Mouse (Mus musculus) liver, embryonic 14.5 days (tissue): ENCODE measurements around the gene Smg8. TPM values are rescaled to one million over a fixed set of nuclear protein-coding genes. Genes with fewer than 3 reads are reported as not detected.

Experiments
- ATAC-seq: fragments of 200-750 bp; cut with Nextera tagmentation; 2 replicates; pipeline ENCODE4 v1.8.0; 2017; ENCODE audit warnings: moderate number of reproducible peaks, mild to moderate bottlenecking, moderate library complexity; ENCODE audit not compliant: insufficient read depth
- DNase-seq, 3 experiments: peaks; one replicate each; pipeline ENCODE4 v3.0.0-alpha.2; 2012 to 2013; ENCODE audit warnings: low read depth in 3 of 3, low spot score in 3 of 3
- H3K27ac ChIP-seq: fragments of 300-500 bp; sonication (generic); 2 replicates; pipeline ENCODE4 v1.5.1; 2014; ENCODE audit warnings: moderate library complexity, mild to moderate bottlenecking, control low read depth, inconsistent platforms
- H3K27me3 ChIP-seq: fragments of 300-500 bp; sonication (generic); 2 replicates; pipeline ENCODE4 v1.6.1; 2014; ENCODE audit warnings: mild to moderate bottlenecking, low read length, moderate library complexity; ENCODE audit not compliant: control insufficient read depth, insufficient read depth
- H3K36me3 ChIP-seq: fragments of 300-500 bp; sonication (generic); replicated peaks from 2 replicates; pipeline ENCODE4 v1.6.1; 2014; ENCODE audit warnings: low read depth; ENCODE audit not compliant: control insufficient read depth, insufficient read depth
- H3K4me1 ChIP-seq, 2 experiments: fragments of 200-500 bp in 1 of 2; fragments of 300-500 bp in 1 of 2; sonication (generic) in 1 of 2; replicated peaks; 2 replicates each; pipeline ENCODE4 v1.6.1; 2012 to 2014; ENCODE audit warnings: antibody characterized with exemption in 1 of 2, inconsistent platforms in 1 of 2, low read length in 1 of 2; ENCODE audit not compliant: control insufficient read depth in 2 of 2, insufficient read depth in 2 of 2
- H3K4me2 ChIP-seq: fragments of 300-500 bp; sonication (generic); 2 replicates; pipeline ENCODE4 v1.6.1; 2014; ENCODE audit warnings: low read depth, mild to moderate bottlenecking, control low read depth, moderate library complexity
- H3K4me3 ChIP-seq, 2 experiments: fragments of 200-500 bp in 1 of 2; fragments of 300-500 bp in 1 of 2; sonication (generic) in 1 of 2; 2 replicates each; pipeline ENCODE4 v1.5.1; 2012 to 2014; ENCODE audit warnings: low read depth in 2 of 2, low read length in 2 of 2, mild to moderate bottlenecking in 2 of 2, control low read depth in 1 of 2, inconsistent platforms in 1 of 2, moderate library complexity in 1 of 2; ENCODE audit not compliant: insufficient read depth in 1 of 2
- H3K9ac ChIP-seq: fragments of 300-500 bp; sonication (generic); replicated peaks from 2 replicates; pipeline ENCODE4 v1.6.1; 2014; ENCODE audit warnings: mild to moderate bottlenecking, control low read depth, moderate library complexity
- H3K9me3 ChIP-seq: fragments of 300-500 bp; sonication (generic); 2 replicates; pipeline ENCODE4 v1.6.1; 2016; ENCODE audit warnings: low read length, mixed read lengths; ENCODE audit not compliant: control insufficient read depth
- CTCF ChIP-seq: IDR thresholded peaks from 2 replicates; pipeline ENCODE4 v1.5.1; 2016; ENCODE audit warnings: antibody characterized with exemption, low read depth, control low read depth
- EP300 ChIP-seq: IDR thresholded peaks from 2 replicates; pipeline ENCODE4 v1.6.1; 2016; ENCODE audit warnings: antibody characterized with exemption, low read depth
- WGBS: fragments of 180-500 bp; shearing (Covaris S2); extraction: QIAGEN DNeasy Blood & Tissue Kit; methylation state at CpG from one replicate; pipeline ENCODE4 v1.1.7; 2014; ENCODE audit not compliant: insufficient replicate concordance; 5-methylcytosine and 5-hydroxymethylcytosine counted together
- polyA plus RNA-seq, 2 experiments: library from polyadenylated mRNA; depleted of rRNA in 1 of 2; stranded (reverse) in 1 of 2; unstranded in 1 of 2; fragments of >200 nt; fragmentation: Nextera tagmentation in 1 of 2; extraction: Ambion mirVana in 1 of 2; gene quantifications; 2 replicates each; pipeline versions ENCODE4 v1.2.1 to v1.2.3; 2012 to 2014

Gene Smg8
- polyA plus RNA-seq, 2 experiments = 6.2 to 7.3 TPM

DNA sequence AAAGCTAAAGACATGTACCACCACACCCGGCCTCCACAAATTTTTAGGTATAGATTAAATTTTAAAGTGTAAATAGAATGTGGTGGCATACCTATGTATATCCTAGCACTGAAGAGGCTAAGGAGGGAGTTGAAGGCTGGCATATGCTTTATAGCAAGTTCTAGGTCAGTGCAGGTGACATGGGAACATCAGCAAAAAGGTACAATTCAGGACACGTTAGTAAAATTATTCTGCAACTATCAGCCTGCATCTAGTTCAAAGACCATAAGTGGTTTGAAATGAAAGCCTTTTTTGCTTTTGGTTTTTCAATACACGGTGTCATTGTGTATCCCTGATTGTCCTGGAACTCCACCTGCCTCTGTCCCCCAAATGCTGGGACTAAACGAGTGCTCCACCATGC, 39.0 kb upstream of the Smg8 start:
- 0 out of 2 replicates have a peak overlapping the region, but pooled peaks have one; percentile 24 for H3K9ac ChIP-seq

DNA sequence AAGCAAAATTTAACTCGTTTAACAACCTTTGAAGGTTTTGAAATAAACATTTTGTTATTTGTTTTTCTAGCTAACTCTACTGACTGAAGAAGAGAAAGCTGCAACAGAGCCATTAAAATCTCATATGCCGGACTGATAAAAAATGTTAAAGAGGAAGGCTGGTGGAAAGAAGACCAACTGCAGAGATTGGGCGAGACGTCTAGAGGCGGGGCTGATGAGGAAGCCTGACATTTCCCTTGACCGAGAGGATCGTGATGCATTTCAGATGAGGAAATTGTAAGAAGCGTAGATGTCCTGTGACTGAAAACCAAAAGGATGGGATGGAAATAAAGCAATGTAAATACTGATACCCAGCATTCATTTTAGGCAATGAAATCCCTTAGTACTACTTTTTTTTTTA, 35.3 kb upstream of the Smg8 start:
- WGBS = 69% methylated on average over 8 of the region's 8 CpGs
- no peak overlapping the region for H3K27ac ChIP-seq
- DNase-seq (no peak), ATAC-seq (no peak)
- H3K4me3 ChIP-seq = no peak overlapping the region
- H3K4me2 ChIP-seq = no peak overlapping the region
- H3K27me3 ChIP-seq = no peaks in the 10 kb centered on the region
- H3K36me3 ChIP-seq = peaks cover 58% of the 10 kb centered on the region
- TF ChIP-seq EP300 = no peak
- TF ChIP-seq CTCF = no peak
- 0 out of 4 replicates have a peak, but pooled peaks cover 0 to 6% of the 10 kb centered on the region in 2 experiments for H3K4me1 ChIP-seq
- no peak overlapping the region for H3K9ac ChIP-seq
- H3K9me3 ChIP-seq = no peaks in the 10 kb centered on the region

More for the DNA sequence above, 39.0 kb upstream of the Smg8 start:
- Histone ChIP-seq H3K27me3 (no peaks in the 10 kb centered on the region), H3K4me2 (peak overlapping the region; percentile 79), H3K27ac (no peak overlapping the region), H3K9me3 (no peaks in the 10 kb centered on the region), H3K4me1 (peaks cover 5 to 13% of the 10 kb centered on the region in 2 experiments; a peak in 3 of 4 replicates), H3K36me3 (peaks cover 35% of the 10 kb centered on the region), H3K4me3 (no peak overlapping the region)
- no peak for DNase-seq
- ATAC-seq = no peak
- WGBS = 53% methylated on average over 4 of the region's 4 CpGs
- TF ChIP-seq EP300 (no peak), CTCF (no peak)

DNA sequence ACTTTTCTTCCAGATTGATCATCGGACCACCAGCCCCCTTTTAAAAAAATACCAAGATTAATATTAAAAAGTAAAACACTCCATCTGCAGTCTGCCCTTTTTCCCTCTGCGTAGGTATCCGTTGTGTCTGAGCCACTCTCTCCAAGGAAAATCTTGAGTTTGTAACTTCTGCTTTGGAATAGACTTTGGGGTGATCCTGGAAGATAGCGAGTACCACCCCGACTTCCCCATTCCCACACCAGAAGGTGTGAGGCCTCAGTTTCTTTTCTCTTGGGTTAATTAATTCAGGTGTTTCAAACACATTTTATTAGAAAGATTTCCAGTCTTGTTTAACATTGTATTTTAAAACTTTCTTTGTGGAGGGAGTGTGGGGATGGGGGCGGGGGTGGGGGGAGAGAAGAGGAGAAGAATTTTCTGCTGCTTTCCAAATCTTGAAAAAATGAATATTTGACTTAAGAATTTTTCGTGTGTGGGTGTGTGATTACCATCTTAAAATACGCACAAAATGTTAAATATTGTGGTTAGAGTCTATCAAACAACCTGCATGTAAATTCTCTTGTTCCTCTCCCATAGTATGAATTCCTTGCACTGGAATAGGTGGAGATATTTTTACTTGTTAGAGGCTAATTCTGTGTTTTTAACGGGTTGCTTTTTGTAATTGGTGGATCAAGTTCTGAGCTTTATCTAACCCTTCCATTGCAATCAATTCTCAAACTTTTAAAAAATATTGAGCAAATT, 23.8 kb upstream of the Smg8 start:
- Histone ChIP-seq H3K27me3 (no peaks in the 10 kb centered on the region), H3K9ac (peak overlapping the region; percentile 96), H3K9me3 (no peaks in the 10 kb centered on the region), H3K4me3 (peak overlapping the region; percentile 86 to 100), H3K36me3 (peaks cover 46% of the 10 kb centered on the region), H3K4me1 (peaks cover 1 to 4% of the 10 kb centered on the region in 2 experiments; a peak in 3 of 4 replicates), H3K4me2 (peak overlapping the region; percentile 84), H3K27ac (peak overlapping the region; percentile 86)
- DNase-seq (no peak), ATAC-seq (no peak)
- TF ChIP-seq CTCF (no peak), EP300 (no peak)
- 5% methylated on average over 9 of the region's 9 CpGs for WGBS

DNA sequence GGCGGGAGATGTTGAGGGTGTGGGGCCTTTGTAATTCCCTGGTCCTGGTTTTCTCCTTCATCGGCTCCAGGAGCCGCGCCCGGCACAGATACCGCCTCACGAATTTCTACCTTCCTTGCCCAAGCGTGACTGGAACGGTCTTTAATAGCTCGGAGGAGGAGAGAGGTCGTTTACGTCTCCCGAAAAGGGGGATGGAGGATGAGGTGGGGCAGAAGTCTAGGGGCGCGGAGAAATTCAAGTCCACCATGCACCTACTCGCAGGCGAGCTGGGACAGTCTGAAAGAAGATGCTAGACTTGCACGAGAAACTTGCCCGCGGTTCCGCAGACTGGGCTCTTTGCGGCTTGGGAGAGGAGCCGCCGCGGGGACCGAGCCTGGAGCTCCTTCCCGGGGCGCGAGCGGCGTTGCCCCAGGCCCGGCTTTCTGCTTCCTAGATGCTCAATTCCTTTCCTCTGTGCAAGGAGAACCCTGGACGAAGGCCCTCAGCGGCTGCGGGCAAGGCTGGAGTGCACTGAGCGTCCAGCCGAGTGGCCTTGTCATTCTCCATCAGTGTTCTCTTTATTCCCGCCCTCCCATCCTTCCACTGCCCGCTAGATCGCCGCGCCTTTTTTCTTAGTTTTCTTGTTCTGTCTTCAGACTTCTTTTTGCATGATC, 23.1 kb upstream of the Smg8 start:
- no peak for TF ChIP-seq EP300
- no peak for TF ChIP-seq CTCF
- ATAC-seq (no peak), DNase-seq (peak in 1 of 3 experiments; percentile 24)
- Histone ChIP-seq H3K9ac (peak overlapping the region; percentile 96), H3K27me3 (no peaks in the 10 kb centered on the region), H3K9me3 (no peaks in the 10 kb centered on the region), H3K36me3 (peaks cover 46% of the 10 kb centered on the region), H3K27ac (peak overlapping the region; percentile 86), H3K4me3 (peak overlapping the region; percentile 86 to 100), H3K4me1 (peaks cover 1 to 4% of the 10 kb centered on the region in 2 experiments; a peak in 3 of 4 replicates), H3K4me2 (peak overlapping the region; percentile 84)
- WGBS = 1% methylated on average over 42 of the region's 42 CpGs

DNA sequence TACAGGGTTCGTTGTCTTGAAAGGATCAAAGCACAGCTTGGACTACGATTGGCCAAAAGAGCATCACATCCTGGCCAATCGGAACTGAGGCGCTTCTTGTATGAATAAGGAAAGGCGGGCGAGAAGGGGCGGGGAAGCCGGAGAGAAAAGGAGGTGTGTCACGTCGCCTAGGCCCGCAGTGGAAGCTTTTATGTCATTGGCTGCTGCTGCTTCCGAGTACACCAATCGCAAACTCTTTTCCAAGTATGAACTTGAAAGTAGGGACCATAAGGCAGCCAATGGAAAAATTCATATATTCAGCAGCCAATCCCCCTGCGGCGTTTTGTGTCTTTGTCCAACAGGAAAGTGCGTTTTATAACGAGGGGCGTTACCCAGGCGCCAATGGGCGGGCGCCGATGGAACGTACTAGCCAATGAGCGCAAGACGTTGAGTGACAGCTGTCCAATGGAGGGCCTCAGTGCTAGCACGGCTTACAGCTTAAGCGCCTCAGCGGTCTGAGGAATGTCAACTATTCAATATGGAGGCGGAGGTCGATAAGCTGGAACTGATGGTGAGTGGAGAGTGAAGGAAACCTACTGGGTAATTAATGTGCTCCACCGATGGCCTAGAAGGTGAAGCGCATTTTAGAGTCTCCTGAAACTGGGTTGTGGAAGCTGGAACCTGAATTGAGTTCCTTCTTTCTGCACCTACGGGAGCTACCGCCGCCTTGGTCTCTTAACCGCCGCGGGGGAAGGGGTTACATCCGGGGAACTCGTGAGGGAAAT, 22.4 kb upstream of the Smg8 start, which contains the start of gene Ska2:
Gene Ska2 (plus strand): TSS at position 480 of the 764 bp plus-strand sequence.
- Histone ChIP-seq H3K27me3 (no peaks in the 10 kb centered on the region), H3K9me3 (no peaks in the 10 kb centered on the region), H3K4me3 (peak within 1 kb of the TSS; percentile 86 to 100), H3K9ac (peak within 1 kb of the TSS; percentile 96), H3K27ac (peak within 1 kb of the TSS; percentile 86), H3K36me3 (peaks cover 46% of the 10 kb centered on the region), H3K4me1 (peaks cover 1 to 4% of the 10 kb centered on the region in 2 experiments; a peak in 3 of 4 replicates), H3K4me2 (peak within 1 kb of the TSS; percentile 84)
- TF ChIP-seq EP300 (peak; percentile 81), CTCF (no peak)
- peak; percentile 100 for DNase-seq
- under 1% methylated on average over 40 of the region's 40 CpGs for WGBS
- peak; percentile 97 for ATAC-seq
